Mouse (Mus musculus) intestine, embryonic 15.5 days (tissue): ENCODE results near the gene Ssc5d. TPM values are rescaled to one million over a fixed set of nuclear protein-coding genes. Genes with fewer than 3 reads are reported as not detected.
A peak's percentile ranks its signal among the peaks of the same experiment; 100 is the strongest.

ENCODE experiments used
- ATAC-seq: fragments of 200-750 bp; cut with Nextera tagmentation; 2 replicates; pipeline ENCODE4 v1.8.0; 2017; ENCODE audit warnings: moderate TSS enrichment, moderate library complexity
- H3K27ac ChIP-seq: fragments of 300-500 bp; sonication (generic); 2 replicates; pipeline ENCODE4 v1.5.1; 2015; ENCODE audit warnings: mild to moderate bottlenecking, inconsistent platforms
- H3K27me3 ChIP-seq: fragments of 300-500 bp; sonication (generic); replicated peaks from 2 replicates; pipeline ENCODE4 v1.6.1; 2015; ENCODE audit warnings: inconsistent platforms
- H3K36me3 ChIP-seq: fragments of 300-500 bp; sonication (generic); 2 replicates; pipeline ENCODE4 v1.6.1; 2015; ENCODE audit warnings: inconsistent platforms
- H3K4me1 ChIP-seq: fragments of 300-500 bp; sonication (generic); replicated peaks from 2 replicates; pipeline ENCODE4 v1.6.1; 2015; ENCODE audit warnings: inconsistent platforms
- H3K4me2 ChIP-seq: fragments of 300-500 bp; sonication (generic); replicated peaks from 2 replicates; pipeline ENCODE4 v1.6.1; 2015; ENCODE audit warnings: mild to moderate bottlenecking, inconsistent platforms
- H3K4me3 ChIP-seq: fragments of 300-500 bp; sonication (generic); replicated peaks from 2 replicates; pipeline ENCODE4 v1.5.1; 2015; ENCODE audit warnings: inconsistent platforms
- H3K9ac ChIP-seq: fragments of 300-500 bp; sonication (generic); 2 replicates; pipeline ENCODE4 v1.6.1; 2015; ENCODE audit warnings: inconsistent platforms
- H3K9me3 ChIP-seq: fragments of 300-500 bp; sonication (generic); 2 replicates; pipeline ENCODE4 v1.6.1; 2016; ENCODE audit warnings: inconsistent platforms
- WGBS: fragments of 180-500 bp; shearing (Covaris S2); methylation state at CpG from one replicate; pipeline ENCODE4 v1.1.7; 2015; 5-methylcytosine and 5-hydroxymethylcytosine counted together
- polyA plus RNA-seq: library from polyadenylated mRNA; unstranded; fragments of >200 nt; fragmentation: Nextera tagmentation; extraction: Ambion mirVana; gene quantifications from 2 replicates; pipeline ENCODE4 v1.2.1, GENCODE M21; 2015

The Ssc5d gene
- polyA plus RNA-seq, 1 experiment from 2014 or later = 3.5 TPM

- Histone ChIP-seq H3K27me3 (no peaks in the 10 kb centered on the region), H3K9me3 (0 out of 2 replicates have a peak, but pooled peaks cover 3% of the 10 kb centered on the region), H3K4me2 (no peak overlapping the region), H3K27ac (no peak overlapping the region), H3K4me1 (no peaks in the 10 kb centered on the region), H3K36me3 (no peaks in the 10 kb centered on the region), H3K4me3 (no peak overlapping the region), H3K9ac (no peak overlapping the region; the same call in 1 of the 2 replicates)
- WGBS = 78% methylated on average over 10 of the region's 10 CpGs
- ATAC-seq = no peak
These were observed 11.2 kb downstream of the Ssc5d start for GRCm38 (mm10) chr7:4936832-4937231.

- 76% methylated on average over 11 of the region's 11 CpGs for WGBS
These were observed 11.8 kb downstream of the Ssc5d start for GRCm38 (mm10) chr7:4937392-4937791.

GRCm38 (mm10) chr7:4938456-4938855 lies 12.9 kb downstream of the Ssc5d start:
- Histone ChIP-seq H3K27me3 (no peaks in the 10 kb centered on the region), H3K4me3 (no peak overlapping the region), H3K36me3 (no peaks in the 10 kb centered on the region), H3K9ac (no peak overlapping the region), H3K4me2 (no peak overlapping the region), H3K9me3 (0 out of 2 replicates have a peak, but pooled peaks cover 3% of the 10 kb centered on the region), H3K4me1 (no peaks in the 10 kb centered on the region), H3K27ac (no peak overlapping the region)
- 37% methylated on average over 2 of the region's 2 CpGs for WGBS
- ATAC-seq = no peak

More at GRCm38 (mm10) chr7:4937392-4937791, 11.8 kb downstream of the Ssc5d start:
- H3K36me3 ChIP-seq = no peaks in the 10 kb centered on the region
- H3K27ac ChIP-seq = no peak overlapping the region
- no peaks in the 10 kb centered on the region for H3K4me1 ChIP-seq
- no peak overlapping the region for H3K4me2 ChIP-seq
- no peak for ATAC-seq
- H3K9ac ChIP-seq = no peak overlapping the region
- no peaks in the 10 kb centered on the region for H3K27me3 ChIP-seq
- H3K9me3 ChIP-seq = 0 out of 2 replicates have a peak, but pooled peaks cover 3% of the 10 kb centered on the region
- H3K4me3 ChIP-seq = no peak overlapping the region

GRCm38 (mm10) chr7:4940068-4940479 lies 14.5 kb downstream of the Ssc5d start:
- Histone ChIP-seq H3K4me2 (no peak overlapping the region), H3K27ac (no peak overlapping the region)
- WGBS = 20% methylated on average over 9 of the region's 9 CpGs

GRCm38 (mm10) chr7:4942673-4943072 lies 17.1 kb downstream of the Ssc5d start:
- Histone ChIP-seq H3K4me3 (no peak overlapping the region), H3K9me3 (no peaks in the 10 kb centered on the region), H3K27me3 (no peaks in the 10 kb centered on the region), H3K9ac (no peak overlapping the region), H3K4me1 (no peaks in the 10 kb centered on the region), H3K4me2 (no peak overlapping the region), H3K36me3 (no peaks in the 10 kb centered on the region), H3K27ac (no peak overlapping the region)
- no peak for ATAC-seq
- WGBS = 55% methylated on average over 5 of the region's 5 CpGs

More at GRCm38 (mm10) chr7:4940068-4940479, 14.5 kb downstream of the Ssc5d start:
- ATAC-seq = peak; percentile 77
- H3K9ac ChIP-seq = no peak overlapping the region
- H3K4me1 ChIP-seq = no peaks in the 10 kb centered on the region
- no peak overlapping the region for H3K4me3 ChIP-seq
- H3K36me3 ChIP-seq = no peaks in the 10 kb centered on the region
- H3K9me3 ChIP-seq = no peaks in the 10 kb centered on the region
- no peaks in the 10 kb centered on the region for H3K27me3 ChIP-seq

GRCm38 (mm10) chr7:4943223-4943815 lies 17.7 kb downstream of the Ssc5d start:
- no peaks in the 10 kb centered on the region for H3K36me3 ChIP-seq
- WGBS = 17% methylated on average over 15 of the region's 15 CpGs
- H3K9ac ChIP-seq = no peak overlapping the region
- ATAC-seq = peak; percentile 90
- no peaks in the 10 kb centered on the region for H3K27me3 ChIP-seq
- no peak overlapping the region for H3K27ac ChIP-seq
- H3K4me3 ChIP-seq = peak overlapping the region; percentile 20
- no peaks in the 10 kb centered on the region for H3K9me3 ChIP-seq
- peak overlapping the region; percentile 56 for H3K4me2 ChIP-seq
- H3K4me1 ChIP-seq = no peaks in the 10 kb centered on the region

- WGBS = 42% methylated on average over 2 of the region's 2 CpGs
- H3K4me2 ChIP-seq = no peak overlapping the region
- H3K27me3 ChIP-seq = no peaks in the 10 kb centered on the region
- no peak for ATAC-seq
- no peaks in the 10 kb centered on the region for H3K36me3 ChIP-seq
- no peak overlapping the region for H3K9ac ChIP-seq
- no peak overlapping the region for H3K4me3 ChIP-seq
- H3K9me3 ChIP-seq = no peaks in the 10 kb centered on the region
- no peaks in the 10 kb centered on the region for H3K4me1 ChIP-seq
- no peak overlapping the region for H3K27ac ChIP-seq
These were observed 22.3 kb downstream of the Ssc5d start for GRCm38 (mm10) chr7:4947855-4948254.

- Histone ChIP-seq H3K9ac (no peak overlapping the region), H3K27ac (no peak overlapping the region), H3K4me2 (no peak overlapping the region), H3K27me3 (no peaks in the 10 kb centered on the region), H3K4me1 (no peaks in the 10 kb centered on the region), H3K36me3 (no peaks in the 10 kb centered on the region), H3K9me3 (no peaks in the 10 kb centered on the region), H3K4me3 (no peak overlapping the region)
- ATAC-seq = no peak
- WGBS = 56% methylated on average over 6 of the region's 6 CpGs
These were observed 22.8 kb downstream of the Ssc5d start for GRCm38 (mm10) chr7:4948386-4948785.

GRCm38 (mm10) chr7:4950561-4951342 lies 25.2 kb downstream of the Ssc5d start:
- peak; percentile 81 for ATAC-seq
- no peaks in the 10 kb centered on the region for H3K27me3 ChIP-seq
- H3K36me3 ChIP-seq = no peaks in the 10 kb centered on the region
- no peaks in the 10 kb centered on the region for H3K4me1 ChIP-seq
- H3K9ac ChIP-seq = no peak overlapping the region
- no peak overlapping the region for H3K27ac ChIP-seq
- no peaks in the 10 kb centered on the region for H3K9me3 ChIP-seq
- 79% methylated on average over 19 of the region's 19 CpGs for WGBS
- no peak overlapping the region for H3K4me3 ChIP-seq
- H3K4me2 ChIP-seq = no peak overlapping the region

- no peak overlapping the region for H3K9ac ChIP-seq
- H3K4me2 ChIP-seq = no peak overlapping the region
- no peaks in the 10 kb centered on the region for H3K36me3 ChIP-seq
- H3K27ac ChIP-seq = no peak overlapping the region
- 22% methylated on average over 10 of the region's 10 CpGs for WGBS
- H3K4me3 ChIP-seq = no peak overlapping the region
- no peaks in the 10 kb centered on the region for H3K4me1 ChIP-seq
- no peak for ATAC-seq
- no peaks in the 10 kb centered on the region for H3K9me3 ChIP-seq
- no peaks in the 10 kb centered on the region for H3K27me3 ChIP-seq
These were observed 28.3 kb downstream of the Ssc5d start for GRCm38 (mm10) chr7:4953815-4954445.

GRCm38 (mm10) chr7:4957361-4957760 lies 31.8 kb downstream of the Ssc5d start:
- no peaks in the 10 kb centered on the region for H3K9me3 ChIP-seq
- H3K27me3 ChIP-seq = no peaks in the 10 kb centered on the region
- H3K4me2 ChIP-seq = no peak overlapping the region
- no peaks in the 10 kb centered on the region for H3K36me3 ChIP-seq
- no peak overlapping the region for H3K27ac ChIP-seq
- no peak for ATAC-seq
- H3K9ac ChIP-seq = no peak overlapping the region
- no peaks in the 10 kb centered on the region for H3K4me1 ChIP-seq
- 81% methylated on average over 10 of the region's 10 CpGs for WGBS
- no peak overlapping the region for H3K4me3 ChIP-seq

- WGBS = 72% methylated on average over 5 of the region's 5 CpGs
- no peak overlapping the region for H3K4me2 ChIP-seq
- ATAC-seq = no peak
- no peak overlapping the region for H3K4me3 ChIP-seq
- H3K27ac ChIP-seq = no peak overlapping the region
- H3K36me3 ChIP-seq = no peaks in the 10 kb centered on the region
- peaks cover 3% of the 10 kb centered on the region; the same call in 1 of the 2 replicates for H3K4me1 ChIP-seq
- H3K9ac ChIP-seq = no peak overlapping the region
- H3K27me3 ChIP-seq = no peaks in the 10 kb centered on the region
- no peaks in the 10 kb centered on the region for H3K9me3 ChIP-seq
These were observed 37.9 kb downstream of the Ssc5d start for GRCm38 (mm10) chr7:4963527-4963926.
